Mouse (Mus musculus) spleen, adult 2 months (tissue): ENCODE measurements around the gene Sft2d2.

Source experiments
- CTCF ChIP-seq: fragments of 200-500 bp; IDR thresholded peaks from 2 replicates; pipeline ENCODE4 v1.5.1; 2011; ENCODE audit warnings: mild to moderate bottlenecking, inconsistent platforms; ENCODE audit not compliant: insufficient read depth, insufficient read length, insufficient replicate concordance; ENCODE audit errors: extremely low read depth
- POLR2A ChIP-seq: fragments of 200-500 bp; IDR thresholded peaks from 2 replicates; pipeline ENCODE4 v1.6.1; 2011; ENCODE audit warnings: low read depth, low read length, inconsistent platforms

DNA sequence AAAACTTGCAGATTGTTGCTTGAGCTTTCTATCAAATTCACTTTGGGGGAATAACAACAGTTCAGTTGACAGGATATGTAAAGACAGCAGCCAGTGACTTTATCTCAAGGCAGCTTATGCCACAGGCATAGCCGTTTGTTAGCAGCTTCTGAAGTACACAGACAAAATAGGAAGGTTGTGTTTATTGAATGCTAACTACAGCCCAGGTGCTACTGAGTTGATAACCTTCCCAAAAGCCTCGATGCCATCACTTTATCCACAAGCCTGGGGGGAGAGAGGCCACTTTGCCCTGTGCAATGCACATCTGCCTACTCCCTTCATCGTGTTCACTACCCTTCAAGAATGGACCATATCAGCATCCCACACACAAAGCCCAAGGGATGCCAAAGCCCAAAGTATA, 54.0 kb downstream of the Sft2d2 start:
- TF ChIP-seq CTCF = no peak
- TF ChIP-seq POLR2A = no peak
